Mouse (Mus musculus) spleen, adult 2 months (tissue): ENCODE measurements around the gene Cfap97d1.

Source experiments
- CTCF ChIP-seq: fragments of 200-500 bp; IDR thresholded peaks from 2 replicates; pipeline ENCODE4 v1.5.1; 2011; ENCODE audit warnings: mild to moderate bottlenecking, inconsistent platforms; ENCODE audit not compliant: insufficient read depth, insufficient read length, insufficient replicate concordance; ENCODE audit errors: extremely low read depth
- POLR2A ChIP-seq: fragments of 200-500 bp; IDR thresholded peaks from 2 replicates; pipeline ENCODE4 v1.6.1; 2011; ENCODE audit warnings: low read depth, low read length, inconsistent platforms

- TF ChIP-seq CTCF (no peak), POLR2A (no peak)
Observed at GRCm38 (mm10) chr11:102041350-102041949, 57.4 kb downstream of the Cfap97d1 start, which contains the start of gene Cd300lg.
